Mouse (Mus musculus): ENCODE results near the gene Ccr10.
"Not testable (repeated sequence)": the region's sequence is repeated elsewhere in the genome, so short reads cannot be mapped to it uniquely, and the experiment has no call there.

DNA sequence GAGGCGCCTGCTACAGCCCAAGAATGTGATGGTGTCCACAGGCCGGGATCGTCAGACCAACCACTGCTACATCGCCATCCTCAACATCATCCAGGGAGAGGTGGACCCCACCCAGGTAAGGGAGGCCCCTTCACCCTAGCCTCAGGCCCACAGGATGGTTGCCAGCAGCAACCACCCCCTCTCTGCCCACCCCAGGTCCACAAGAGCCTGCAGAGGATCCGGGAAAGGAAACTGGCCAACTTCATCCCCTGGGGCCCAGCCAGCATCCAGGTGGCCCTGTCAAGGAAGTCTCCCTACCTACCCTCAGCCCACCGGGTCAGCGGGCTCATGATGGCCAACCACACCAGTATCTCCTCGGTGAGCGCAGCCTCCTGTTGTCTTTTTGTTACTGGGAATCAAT is 50.2 kb downstream of the Ccr10 start:
- not testable (repeated sequence) for TF ChIP-seq POLR2A, CTCF (IDR thresholded peaks at IDR 0.05; ENCODE audit: extremely low read depth, insufficient read depth, low read length)

All from cortical plate, adult 2 months (tissue).